Mouse (Mus musculus): ENCODE data around the gene Pnpla3. TPM values are rescaled to one million over a fixed set of nuclear protein-coding genes. Genes with fewer than 3 reads are reported as not detected.

The Pnpla3 gene
- polyA plus RNA-seq, 1 experiment from 2014 or later = 6.0 TPM

DNA sequence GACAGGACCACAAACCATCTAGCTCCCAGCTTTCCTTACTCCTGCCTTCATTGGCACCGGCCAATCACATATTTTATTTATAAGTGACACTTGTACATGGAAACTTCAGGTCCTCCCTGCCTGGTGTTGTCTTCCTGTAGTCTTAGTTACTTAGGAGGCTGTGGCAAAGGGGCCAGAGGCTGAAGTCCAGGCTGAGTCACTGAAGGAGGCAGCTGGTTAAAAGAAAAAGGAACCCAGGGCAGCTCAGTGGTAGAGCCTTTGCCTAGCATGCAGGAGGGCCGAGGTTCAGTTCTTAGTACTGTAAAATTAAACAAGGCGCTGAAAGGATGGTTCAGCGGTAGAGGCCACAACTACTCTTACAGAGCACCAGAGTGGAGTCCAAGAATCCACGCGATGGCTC, 819 bp upstream of the Pnpla3 start:
- 67% methylated on average over 6 of the region's 6 CpGs for WGBS

DNA sequence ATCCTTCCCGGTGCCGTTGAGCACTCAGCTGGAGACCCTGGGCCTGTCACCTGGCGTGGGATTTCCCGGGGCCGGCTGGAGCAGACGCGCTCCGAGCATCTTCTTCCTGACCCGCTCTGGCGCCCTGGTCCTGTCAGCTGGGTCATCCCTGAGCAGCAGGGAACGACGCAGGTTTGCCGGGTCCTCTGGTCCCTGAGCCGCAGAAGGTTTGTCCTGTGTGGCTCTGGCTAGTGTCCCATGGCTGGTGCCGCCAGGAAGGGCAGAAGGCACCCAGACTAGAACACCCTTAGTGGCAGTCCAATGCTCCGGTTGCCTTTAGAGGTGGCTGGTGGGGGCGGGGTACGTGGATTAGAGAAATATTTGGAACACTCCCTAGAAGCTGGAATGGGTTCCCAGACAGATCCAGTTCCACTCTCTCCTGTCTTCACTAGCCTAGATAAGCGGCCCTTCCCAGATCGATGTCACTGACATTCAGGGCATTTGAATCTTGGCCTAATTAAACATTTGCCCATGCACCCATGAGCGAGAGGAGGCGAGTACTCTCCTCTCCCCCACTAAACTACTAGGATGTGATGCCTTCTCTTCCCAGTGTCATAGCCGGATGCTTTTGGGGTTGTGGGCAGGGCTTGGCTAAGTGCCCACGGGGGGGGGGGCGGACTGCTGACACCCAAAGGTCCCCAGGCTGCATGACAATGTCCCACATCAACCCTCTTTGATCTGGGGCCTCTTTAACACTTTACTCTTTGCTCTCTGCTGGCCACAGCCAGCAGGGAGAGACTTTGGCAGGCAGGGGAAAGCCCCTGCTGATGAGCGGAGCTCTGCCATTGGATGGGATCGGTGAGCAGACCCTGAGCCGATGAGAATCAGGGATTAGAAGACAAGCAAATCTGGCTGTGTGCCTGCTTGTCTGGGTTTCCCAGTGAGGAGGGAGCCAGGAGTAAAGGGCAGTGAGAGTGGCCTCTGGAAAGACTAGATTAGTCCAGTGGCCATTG, 829 bp downstream of the Pnpla3 start:
- ATAC-seq = peak; percentile 60
- H3K27me3 ChIP-seq (replicated peaks; ENCODE audit: control insufficient read depth, insufficient read depth, low read length) = no peaks in the 10 kb centered on the region
- no peaks in the 10 kb centered on the region for H3K36me3 ChIP-seq (ENCODE audit: control insufficient read depth, insufficient read depth, low read length)
- no peaks in the 10 kb centered on the region for H3K9me3 ChIP-seq (ENCODE audit: control insufficient read depth, low read length)
- WGBS = under 1% methylated on average over 28 of the region's 28 CpGs
- H3K4me3 ChIP-seq (ENCODE audit: low read length) = peak overlapping the region; percentile 69
- H3K4me2 ChIP-seq (ENCODE audit: low read length) = peak overlapping the region; percentile 98
- H3K9ac ChIP-seq (ENCODE audit: low read depth, low read length) = peak overlapping the region; percentile 83
- H3K4me1 ChIP-seq (ENCODE audit: control insufficient read depth, insufficient read depth, low read depth, low read length) = peaks cover 6% of the 10 kb centered on the region
- peak overlapping the region; percentile 85 for H3K27ac ChIP-seq (ENCODE audit: low read depth, low read length)

More for the DNA sequence above, 819 bp upstream of the Pnpla3 start:
- H3K4me3 ChIP-seq (ENCODE audit: low read length) = no peak overlapping the region
- no peak overlapping the region for H3K27ac ChIP-seq (ENCODE audit: low read depth, low read length)
- no peaks in the 10 kb centered on the region; the same call in 1 of the 2 replicates for H3K27me3 ChIP-seq (replicated peaks; ENCODE audit: control insufficient read depth, insufficient read depth, low read length)
- no peak for ATAC-seq
- peaks cover 6% of the 10 kb centered on the region for H3K4me1 ChIP-seq (ENCODE audit: control insufficient read depth, insufficient read depth, low read depth, low read length)
- H3K9ac ChIP-seq (ENCODE audit: low read depth, low read length) = no peak overlapping the region
- no peaks in the 10 kb centered on the region for H3K9me3 ChIP-seq (ENCODE audit: control insufficient read depth, low read length)
- no peaks in the 10 kb centered on the region for H3K36me3 ChIP-seq (ENCODE audit: control insufficient read depth, insufficient read depth, low read length)
- peak overlapping the region; percentile 98; the same call in 1 of the 2 replicates for H3K4me2 ChIP-seq (ENCODE audit: low read length)

DNA sequence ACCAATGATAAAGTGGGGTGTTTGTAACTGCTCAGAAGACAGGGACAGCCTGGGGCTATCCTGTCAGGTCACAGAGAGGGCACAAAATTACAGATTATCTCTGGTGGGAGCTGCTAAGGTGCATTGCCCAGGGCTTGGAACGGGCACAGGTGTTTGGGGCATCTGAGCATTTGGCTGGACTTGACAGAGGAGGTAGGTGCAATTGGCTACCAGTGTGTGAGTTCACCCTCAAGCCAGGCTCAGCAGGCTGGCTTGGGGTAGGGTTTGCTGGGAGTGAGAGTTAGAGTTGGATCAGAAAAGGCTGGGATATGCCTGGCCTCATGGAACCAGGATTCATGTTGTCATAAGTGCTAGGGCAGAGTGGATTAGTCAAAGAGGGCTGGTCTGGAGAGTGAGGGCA, 1.9 kb downstream of the Pnpla3 start:
- no peak overlapping the region for H3K9ac ChIP-seq (ENCODE audit: low read depth, low read length)
- no peak for ATAC-seq
- peaks cover 6% of the 10 kb centered on the region for H3K4me1 ChIP-seq (ENCODE audit: control insufficient read depth, insufficient read depth, low read depth, low read length)
- no peak overlapping the region for H3K4me3 ChIP-seq (ENCODE audit: low read length)
- H3K27ac ChIP-seq (ENCODE audit: low read depth, low read length) = no peak overlapping the region
- H3K27me3 ChIP-seq (replicated peaks; ENCODE audit: control insufficient read depth, insufficient read depth, low read length) = no peaks in the 10 kb centered on the region
- H3K9me3 ChIP-seq (ENCODE audit: control insufficient read depth, low read length) = no peaks in the 10 kb centered on the region
- peak overlapping the region; percentile 98 for H3K4me2 ChIP-seq (ENCODE audit: low read length)
- WGBS = 75% methylated on average over 1 of the region's 1 CpGs
- no peaks in the 10 kb centered on the region for H3K36me3 ChIP-seq (ENCODE audit: control insufficient read depth, insufficient read depth, low read length)

DNA sequence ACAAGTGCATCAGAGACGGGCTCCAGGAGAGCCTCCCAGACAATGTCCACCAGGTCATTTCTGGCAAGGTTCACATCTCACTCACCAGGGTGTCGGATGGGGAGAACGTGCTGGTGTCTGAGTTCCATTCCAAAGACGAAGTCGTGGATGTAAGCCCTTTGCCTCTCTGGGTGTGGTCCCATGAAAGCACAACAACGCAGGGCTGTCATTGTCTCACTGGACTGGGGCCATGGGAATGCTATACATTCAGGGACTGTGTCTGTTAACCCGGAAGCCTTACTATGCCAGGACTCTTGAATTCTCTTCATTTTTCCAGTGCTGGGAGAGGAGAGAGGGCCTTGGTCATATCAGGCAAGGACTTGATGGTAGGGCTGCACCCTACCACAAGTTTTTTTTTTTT, 3.5 kb downstream of the Pnpla3 start:
- ATAC-seq = no peak
- no peaks in the 10 kb centered on the region for H3K9me3 ChIP-seq (ENCODE audit: control insufficient read depth, low read length)

DNA sequence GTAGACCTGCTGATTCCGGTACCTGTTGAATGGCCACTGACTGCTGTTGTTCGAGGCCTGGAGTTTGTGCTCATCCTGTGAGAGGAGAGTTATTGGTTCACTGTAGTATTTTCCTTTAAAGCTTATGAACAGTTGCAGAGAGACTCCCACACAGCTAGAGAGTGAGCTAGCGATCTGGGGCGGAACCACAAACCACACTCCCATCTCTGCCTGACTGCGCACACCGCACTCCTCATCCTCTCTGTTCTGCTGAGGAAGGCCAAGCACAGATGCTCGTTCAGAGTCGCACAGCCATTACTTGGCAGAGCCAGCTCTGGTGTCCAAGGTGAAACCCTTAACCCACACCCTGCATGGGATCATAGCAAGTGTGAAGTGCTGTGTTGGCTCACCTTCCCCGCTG, 11.1 kb downstream of the Pnpla3 start:
- H3K27me3 ChIP-seq (replicated peaks; ENCODE audit: control insufficient read depth, insufficient read depth, low read length) = no peaks in the 10 kb centered on the region
- no peak overlapping the region for H3K9ac ChIP-seq (ENCODE audit: low read depth, low read length)
- no peaks in the 10 kb centered on the region for H3K9me3 ChIP-seq (ENCODE audit: control insufficient read depth, low read length)
- H3K4me2 ChIP-seq (ENCODE audit: low read length) = no peak overlapping the region
- no peak overlapping the region for H3K27ac ChIP-seq (ENCODE audit: low read depth, low read length)
- no peaks in the 10 kb centered on the region for H3K36me3 ChIP-seq (ENCODE audit: control insufficient read depth, insufficient read depth, low read length)
- ATAC-seq = no peak
- WGBS = 91% methylated on average over 9 of the region's 9 CpGs
- H3K4me1 ChIP-seq (ENCODE audit: control insufficient read depth, insufficient read depth, low read depth, low read length) = no peaks in the 10 kb centered on the region
- H3K4me3 ChIP-seq (ENCODE audit: low read length) = no peak overlapping the region

More for the DNA sequence above, 3.5 kb downstream of the Pnpla3 start:
- Histone ChIP-seq H3K36me3 (ENCODE audit: control insufficient read depth, insufficient read depth, low read length) (no peaks in the 10 kb centered on the region), H3K9ac (ENCODE audit: low read depth, low read length) (no peak overlapping the region), H3K4me1 (ENCODE audit: control insufficient read depth, insufficient read depth, low read depth, low read length) (peaks cover 6% of the 10 kb centered on the region), H3K4me2 (ENCODE audit: low read length) (no peak overlapping the region), H3K27me3 (replicated peaks; ENCODE audit: control insufficient read depth, insufficient read depth, low read length) (no peaks in the 10 kb centered on the region), H3K4me3 (ENCODE audit: low read length) (no peak overlapping the region), H3K27ac (ENCODE audit: low read depth, low read length) (no peak overlapping the region)
- 80% methylated on average over 7 of the region's 7 CpGs for WGBS

DNA sequence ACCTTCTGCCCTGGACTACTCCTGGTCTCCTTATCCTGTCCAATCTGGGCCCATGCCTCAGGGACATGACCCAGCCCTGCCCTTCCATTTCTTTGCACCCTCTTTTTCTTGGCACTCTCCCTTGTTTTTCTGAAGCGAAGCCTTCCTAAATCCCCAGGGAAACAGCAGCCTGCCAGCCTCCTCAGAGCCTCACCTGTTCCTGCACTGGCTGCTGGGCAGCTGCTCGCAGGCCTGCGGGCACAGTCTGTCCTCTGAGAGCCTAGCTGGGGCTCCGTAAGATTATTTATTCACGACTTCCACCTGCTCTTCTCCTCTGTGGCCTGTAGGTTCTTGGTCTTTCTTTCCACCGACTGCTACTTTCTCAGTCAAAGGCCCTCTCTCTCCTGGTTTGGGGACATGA, 14.4 kb downstream of the Pnpla3 start:
- ATAC-seq = no peak
- no peaks in the 10 kb centered on the region for H3K4me1 ChIP-seq (ENCODE audit: control insufficient read depth, insufficient read depth, low read depth, low read length)
- no peak overlapping the region for H3K4me2 ChIP-seq (ENCODE audit: low read length)
- no peak overlapping the region for H3K27ac ChIP-seq (ENCODE audit: low read depth, low read length)
- no peaks in the 10 kb centered on the region for H3K9me3 ChIP-seq (ENCODE audit: control insufficient read depth, low read length)
- no peaks in the 10 kb centered on the region for H3K36me3 ChIP-seq (ENCODE audit: control insufficient read depth, insufficient read depth, low read length)
- H3K9ac ChIP-seq (ENCODE audit: low read depth, low read length) = no peak overlapping the region
- 56% methylated on average over 6 of the region's 6 CpGs for WGBS
- no peaks in the 10 kb centered on the region for H3K27me3 ChIP-seq (replicated peaks; ENCODE audit: control insufficient read depth, insufficient read depth, low read length)
- no peak overlapping the region for H3K4me3 ChIP-seq (ENCODE audit: low read length)

DNA sequence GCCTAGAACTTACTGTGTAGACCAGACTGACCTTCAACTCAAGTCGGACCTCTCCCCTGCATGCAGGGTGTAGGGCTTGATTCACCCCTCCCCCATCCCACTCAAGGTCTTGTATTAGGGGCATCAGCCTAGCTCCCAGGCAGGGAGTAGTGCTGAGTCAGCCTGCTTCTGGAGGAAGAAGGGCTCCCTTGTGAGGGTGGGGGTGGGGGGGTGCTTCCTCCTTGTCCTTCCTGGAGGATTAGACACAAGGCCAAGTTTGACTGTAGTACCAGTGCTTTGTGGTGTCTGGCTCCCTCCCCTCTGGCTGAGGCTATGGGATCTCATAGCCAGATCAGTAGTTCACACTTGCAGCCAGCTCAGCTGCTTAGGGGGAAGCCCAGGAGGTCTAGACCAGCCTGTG, 16.3 kb downstream of the Pnpla3 start:
- H3K36me3 ChIP-seq (ENCODE audit: control insufficient read depth, insufficient read depth, low read length) = no peaks in the 10 kb centered on the region
- H3K9ac ChIP-seq (ENCODE audit: low read depth, low read length) = no peak overlapping the region
- H3K4me1 ChIP-seq (ENCODE audit: control insufficient read depth, insufficient read depth, low read depth, low read length) = no peaks in the 10 kb centered on the region
- H3K9me3 ChIP-seq (ENCODE audit: control insufficient read depth, low read length) = no peaks in the 10 kb centered on the region
- H3K27ac ChIP-seq (ENCODE audit: low read depth, low read length) = no peak overlapping the region
- no peaks in the 10 kb centered on the region for H3K27me3 ChIP-seq (replicated peaks; ENCODE audit: control insufficient read depth, insufficient read depth, low read length)
- no peak overlapping the region for H3K4me3 ChIP-seq (ENCODE audit: low read length)
- 56% methylated on average over 1 of the region's 1 CpGs for WGBS
- no peak for ATAC-seq
- H3K4me2 ChIP-seq (ENCODE audit: low read length) = no peak overlapping the region

DNA sequence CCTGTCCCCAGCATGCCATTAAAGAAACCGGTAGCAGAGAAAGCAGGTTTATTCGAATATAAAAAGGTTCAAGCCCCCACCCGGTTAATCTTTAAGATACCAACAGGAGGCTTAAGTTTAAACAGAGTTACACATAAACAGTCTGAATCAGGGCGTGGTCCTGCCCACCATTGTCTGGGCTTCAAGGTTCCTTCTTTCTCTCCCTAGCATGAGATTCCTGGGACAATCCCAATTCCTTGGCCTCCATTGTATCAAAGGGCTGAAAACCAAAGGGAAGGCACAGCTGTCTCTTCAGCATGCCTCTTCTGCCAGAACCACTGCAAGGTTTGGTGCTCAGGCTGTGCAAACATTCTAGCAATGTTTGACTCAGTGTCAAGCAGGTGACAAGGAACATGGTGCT, 18.6 kb downstream of the Pnpla3 start:
- H3K4me1 ChIP-seq (ENCODE audit: control insufficient read depth, insufficient read depth, low read depth, low read length) = no peaks in the 10 kb centered on the region
- ATAC-seq = no peak

DNA sequence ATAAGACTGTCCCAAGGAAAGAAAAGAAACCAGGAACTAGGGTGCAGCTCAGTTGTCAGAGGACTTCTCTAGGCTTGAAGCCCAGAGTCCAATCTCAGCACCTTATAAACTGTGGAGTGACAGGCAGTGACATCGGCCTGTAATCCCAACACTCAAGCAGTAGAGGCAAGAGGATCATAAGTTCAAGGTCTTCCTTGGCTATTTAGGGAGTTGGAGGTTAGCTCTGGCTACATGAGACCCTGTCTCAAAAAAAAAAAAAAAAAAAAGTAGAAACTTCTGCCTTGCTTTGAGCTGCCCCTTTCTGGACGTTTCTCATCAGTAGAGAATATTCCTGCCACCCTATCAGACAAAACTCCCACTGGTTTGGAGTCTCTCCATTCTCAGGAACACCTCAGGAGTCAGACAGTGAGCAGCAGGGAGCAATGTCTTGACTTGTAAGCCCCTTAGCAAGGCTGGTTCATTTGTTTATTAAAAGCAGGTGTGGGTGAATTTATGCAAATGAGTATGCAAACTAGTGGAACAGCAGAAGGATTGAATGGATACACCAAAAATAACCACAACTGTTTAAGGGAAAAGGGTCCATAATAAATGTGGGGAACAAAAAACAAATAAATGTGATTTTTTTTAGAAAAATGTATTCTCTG, 21.4 kb downstream of the Pnpla3 start:
- ATAC-seq = no peak

More for the DNA sequence above, 18.6 kb downstream of the Pnpla3 start:
- 52% methylated on average over 4 of the region's 4 CpGs for WGBS
- Histone ChIP-seq H3K27ac (ENCODE audit: low read depth, low read length) (no peak overlapping the region), H3K36me3 (ENCODE audit: control insufficient read depth, insufficient read depth, low read length) (no peaks in the 10 kb centered on the region), H3K9me3 (ENCODE audit: control insufficient read depth, low read length) (no peaks in the 10 kb centered on the region), H3K4me2 (ENCODE audit: low read length) (no peak overlapping the region), H3K27me3 (replicated peaks; ENCODE audit: control insufficient read depth, insufficient read depth, low read length) (no peaks in the 10 kb centered on the region), H3K9ac (ENCODE audit: low read depth, low read length) (no peak overlapping the region), H3K4me3 (ENCODE audit: low read length) (no peak overlapping the region)

More for the DNA sequence above, 21.4 kb downstream of the Pnpla3 start:
- no peak overlapping the region for H3K9ac ChIP-seq (ENCODE audit: low read depth, low read length)
- H3K4me3 ChIP-seq (ENCODE audit: low read length) = no peak overlapping the region
- H3K36me3 ChIP-seq (ENCODE audit: control insufficient read depth, insufficient read depth, low read length) = no peaks in the 10 kb centered on the region
- H3K27me3 ChIP-seq (replicated peaks; ENCODE audit: control insufficient read depth, insufficient read depth, low read length) = no peaks in the 10 kb centered on the region
- 64% methylated on average over 2 of the region's 2 CpGs for WGBS
- no peak overlapping the region for H3K4me2 ChIP-seq (ENCODE audit: low read length)
- no peaks in the 10 kb centered on the region for H3K9me3 ChIP-seq (ENCODE audit: control insufficient read depth, low read length)
- H3K27ac ChIP-seq (ENCODE audit: low read depth, low read length) = no peak overlapping the region
- peaks cover 8% of the 10 kb centered on the region for H3K4me1 ChIP-seq (ENCODE audit: control insufficient read depth, insufficient read depth, low read depth, low read length)
